19 mouse cellular contexts compared by ENCODE assay signal in the genomic region with DNA sequence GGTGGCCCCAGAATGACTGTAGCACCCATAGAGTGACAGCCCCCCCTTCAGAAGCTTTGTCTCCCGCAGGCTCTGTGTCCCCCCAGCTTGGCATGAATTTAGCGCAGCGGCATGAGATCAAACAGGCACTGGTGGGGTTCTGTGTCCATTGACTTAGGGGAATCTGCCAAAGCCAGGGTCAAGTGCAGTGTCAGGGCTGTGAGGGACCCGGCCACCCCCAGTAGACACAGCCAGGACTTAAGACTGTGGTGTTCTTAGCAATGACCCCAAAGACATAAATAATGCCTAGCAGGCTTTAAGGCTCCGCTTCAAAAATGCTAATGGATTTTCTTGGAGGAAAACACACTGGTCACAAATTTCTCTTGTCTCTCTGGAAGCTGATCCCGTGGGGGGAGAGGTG.
DNase-seq lines count a peak whose midpoint lies in the region; ATAC-seq and TF ChIP-seq lines count a peak whose summit lies in the region.
"Had no signal": no experiment of that assay in that cellular context is flagged by ENCODE, and none has a peak within 500 bp of the region (broad histone marks: within the 10 kb centered on the region; RNA-seq: fewer than 3 reads in every experiment).

No protein-coding gene starts in this region.

- H3K4me2 ChIP-seq in hindbrain, embryonic 14.5 days (replicated peaks) = no peak overlapping the region
- H3K4me2 ChIP-seq in neural tube, embryonic 13.5 days = no peak overlapping the region
- H3K4me2 ChIP-seq in stomach, postnatal 0 days (replicated peaks; ENCODE audit: low read depth) = no peak overlapping the region
- H3K4me2 ChIP-seq: heart, embryonic 12.5 days; hindbrain, embryonic 13.5 days; midbrain, embryonic 15.5 days had no signal

- peak overlapping the region; percentile 75 for H3K27ac ChIP-seq in hindbrain, embryonic 10.5 days
- H3K27ac ChIP-seq in hindbrain, embryonic 14.5 days = no peak overlapping the region
- H3K27ac ChIP-seq in neural tube, embryonic 13.5 days (replicated peaks) = 0 out of 2 replicates have a peak overlapping the region, but pooled peaks have one; percentile 1
- peak overlapping the region; percentile 45; the same call in 1 of the 2 replicates for H3K27ac ChIP-seq in stomach, postnatal 0 days (replicated peaks)
- H3K27ac ChIP-seq: hindbrain, embryonic 13.5 days; macrophage; midbrain, embryonic 15.5 days had no signal

- ATAC-seq in hindbrain, embryonic 14.5 days (ENCODE audit: low FRiP score) = no peak
- no peak for ATAC-seq in neural tube, embryonic 13.5 days (ENCODE audit: low read depth)
- peak; percentile 44; the same call in 1 of the 2 replicates for ATAC-seq in stomach, postnatal 0 days (ENCODE audit: low FRiP score, low TSS enrichment)
- ATAC-seq: forebrain, postnatal 0 days; midbrain, embryonic 15.5 days had no signal

- DNase-seq in hindbrain, embryonic 10.5 days (ENCODE audit: low spot score) = no peak
- DNase-seq in hindbrain, embryonic 14.5 days (ENCODE audit: low spot score) = no peak
- no peak for DNase-seq in neural tube, embryonic 10.5 days (ENCODE audit: extremely low spot score, low spot score)
- peak; percentile 46 to 68 for DNase-seq in kidney, postnatal 25 days
- no peak for DNase-seq in stomach, postnatal 0 days (ENCODE audit: low spot score)
- no peak for DNase-seq in heart, adult 9 months (ENCODE audit: low spot score in 2 of 2)
- DNase-seq in retina, embryonic 14.5 days (ENCODE audit: low spot score) = no peak
- DNase-seq: cerebellum, adult 9-11 months; forebrain, postnatal 0 days; heart, postnatal 14 days; liver; retina, postnatal 1 day; thymus, postnatal 36 days had no signal

- H3K9me3 ChIP-seq in hindbrain, embryonic 10.5 days = no peaks in the 10 kb centered on the region
- H3K9me3 ChIP-seq in hindbrain, embryonic 14.5 days (ENCODE audit: control insufficient read depth, low read length) = no peaks in the 10 kb centered on the region
- no peaks in the 10 kb centered on the region for H3K9me3 ChIP-seq in neural tube, embryonic 13.5 days
- no peaks in the 10 kb centered on the region for H3K9me3 ChIP-seq in stomach, postnatal 0 days (ENCODE audit: control insufficient read depth, low read length)
- H3K9me3 ChIP-seq: heart, embryonic 12.5 days; hindbrain, embryonic 13.5 days; midbrain, embryonic 15.5 days had no signal

- no peak for TF ChIP-seq CTCF in stomach, postnatal 0 days (IDR thresholded peaks at IDR 0.05; ENCODE audit: low read depth)

- no peak overlapping the region for H3K9ac ChIP-seq in hindbrain, embryonic 14.5 days
- no peak overlapping the region for H3K9ac ChIP-seq in neural tube, embryonic 13.5 days
- H3K9ac ChIP-seq in stomach, postnatal 0 days (ENCODE audit: low read length) = no peak overlapping the region
- H3K9ac ChIP-seq: forebrain, postnatal 0 days; heart, embryonic 12.5 days; hindbrain, embryonic 13.5 days; midbrain, embryonic 15.5 days had no signal

- TF ChIP-seq EP300 in stomach, postnatal 0 days (optimal IDR thresholded peaks at IDR 0.05) = no peak

- peaks cover 19% of the 10 kb centered on the region for H3K27me3 ChIP-seq in hindbrain, embryonic 10.5 days (ENCODE audit: insufficient read depth, poor library complexity, severe bottlenecking)
- no peaks in the 10 kb centered on the region for H3K27me3 ChIP-seq in hindbrain, embryonic 14.5 days (ENCODE audit: control insufficient read depth, insufficient read depth, low read length)
- no peaks in the 10 kb centered on the region; the same call in 1 of the 2 replicates for H3K27me3 ChIP-seq in neural tube, embryonic 13.5 days
- H3K27me3 ChIP-seq in stomach, postnatal 0 days (ENCODE audit: control insufficient read depth, insufficient read depth, low read length) = no peaks in the 10 kb centered on the region
- H3K27me3 ChIP-seq: midbrain, embryonic 15.5 days had no signal

- 70% methylated on average over 6 of the region's 6 CpGs for WGBS in hindbrain, embryonic 10.5 days
- 52% methylated on average over 6 of the region's 6 CpGs for WGBS in hindbrain, embryonic 14.5 days
- WGBS in neural tube, embryonic 13.5 days = 18% methylated on average over 6 of the region's 6 CpGs
- 41% methylated on average over 6 of the region's 6 CpGs for whole genome bisulfite sequencing in stomach, postnatal 0 days

- H3K4me1 ChIP-seq in hindbrain, embryonic 10.5 days (replicated peaks) = peaks cover 32% of the 10 kb centered on the region
- H3K4me1 ChIP-seq in hindbrain, embryonic 14.5 days (replicated peaks; ENCODE audit: control insufficient read depth, insufficient read depth, low read length) = no peaks in the 10 kb centered on the region
- peaks cover 16% of the 10 kb centered on the region for H3K4me1 ChIP-seq in neural tube, embryonic 13.5 days (replicated peaks)
- H3K4me1 ChIP-seq in stomach, postnatal 0 days (replicated peaks; ENCODE audit: control insufficient read depth, insufficient read depth) = no peaks in the 10 kb centered on the region
- H3K4me1 ChIP-seq: midbrain, embryonic 15.5 days had no signal

- H3K4me3 ChIP-seq in hindbrain, embryonic 10.5 days = no peak overlapping the region
- H3K4me3 ChIP-seq in hindbrain, embryonic 14.5 days (replicated peaks; ENCODE audit: low read length) = no peak overlapping the region
- no peak overlapping the region for H3K4me3 ChIP-seq in neural tube, embryonic 13.5 days
- no peak overlapping the region for H3K4me3 ChIP-seq in stomach, postnatal 0 days (ENCODE audit: low read depth, low read length)
- H3K4me3 ChIP-seq: heart, embryonic 12.5 days; hindbrain, embryonic 13.5 days; midbrain, embryonic 15.5 days; myocyte had no signal

- H3K36me3 ChIP-seq in hindbrain, embryonic 10.5 days = 0 out of 2 replicates have a peak, but pooled peaks cover 2% of the 10 kb centered on the region
- no peaks in the 10 kb centered on the region for H3K36me3 ChIP-seq in hindbrain, embryonic 14.5 days (replicated peaks; ENCODE audit: control insufficient read depth, insufficient read depth)
- H3K36me3 ChIP-seq in neural tube, embryonic 13.5 days = no peaks in the 10 kb centered on the region
- no peaks in the 10 kb centered on the region for H3K36me3 ChIP-seq in stomach, postnatal 0 days (ENCODE audit: control insufficient read depth, insufficient read depth, low read length)
- H3K36me3 ChIP-seq: heart, embryonic 12.5 days; hindbrain, embryonic 13.5 days; midbrain, embryonic 15.5 days had no signal

Comparison
In these comparisons a context has a peak if more than half of its experiments do, and no peak if none do; other contexts are left out.
1. DNase-seq: peak in kidney, postnatal 25 days (2 of 2); none in hindbrain, embryonic 10.5 days (single experiment), hindbrain, embryonic 14.5 days (single experiment), neural tube, embryonic 10.5 days (single experiment), stomach, postnatal 0 days (single experiment), heart, adult 9 months (0 of 2) and retina, embryonic 14.5 days (single experiment).